Mouse (Mus musculus): Measurements from ENCODE around the gene Plek2.

The Plek2 gene

DNA sequence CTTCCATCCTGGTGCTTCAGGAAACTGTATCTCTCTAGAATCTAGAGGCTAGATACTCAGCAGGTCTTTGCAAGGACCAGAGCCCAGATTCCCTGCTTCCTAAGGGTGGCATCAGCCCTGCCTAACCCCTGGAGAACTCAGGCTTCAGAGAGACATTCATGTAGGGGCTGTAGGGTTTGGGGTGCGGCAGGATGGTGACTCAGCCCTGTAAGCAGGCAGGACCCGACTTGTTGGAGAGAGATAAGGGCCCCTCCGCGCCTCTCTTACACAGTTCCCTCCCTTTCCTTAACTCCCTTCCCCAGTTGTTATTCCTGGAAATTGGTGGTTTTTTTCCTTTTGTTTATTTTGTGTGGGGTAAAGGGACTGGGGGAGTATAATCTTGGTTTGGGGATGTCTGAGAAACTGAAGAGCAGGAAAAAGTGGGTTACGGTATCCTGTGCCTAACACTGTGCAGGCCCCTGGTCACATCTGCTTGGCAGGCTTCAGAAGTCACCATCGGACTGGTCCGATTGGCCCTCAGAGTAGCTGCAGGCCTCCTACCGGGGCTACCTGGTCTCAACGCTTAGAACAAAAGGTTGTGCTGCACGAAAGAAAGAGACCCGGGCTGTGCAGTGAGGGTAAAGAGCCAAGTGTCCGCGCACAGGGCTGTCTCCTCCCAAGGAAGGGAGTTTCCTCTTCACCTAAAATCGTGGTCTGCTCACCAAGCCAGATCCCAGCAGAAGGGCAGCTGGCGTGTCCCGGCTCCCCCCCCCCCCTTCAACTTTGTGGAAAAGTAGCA is 4.1 kb upstream of the Plek2 start:
- DNase-seq (ENCODE audit: low read depth): no peak

DNA sequence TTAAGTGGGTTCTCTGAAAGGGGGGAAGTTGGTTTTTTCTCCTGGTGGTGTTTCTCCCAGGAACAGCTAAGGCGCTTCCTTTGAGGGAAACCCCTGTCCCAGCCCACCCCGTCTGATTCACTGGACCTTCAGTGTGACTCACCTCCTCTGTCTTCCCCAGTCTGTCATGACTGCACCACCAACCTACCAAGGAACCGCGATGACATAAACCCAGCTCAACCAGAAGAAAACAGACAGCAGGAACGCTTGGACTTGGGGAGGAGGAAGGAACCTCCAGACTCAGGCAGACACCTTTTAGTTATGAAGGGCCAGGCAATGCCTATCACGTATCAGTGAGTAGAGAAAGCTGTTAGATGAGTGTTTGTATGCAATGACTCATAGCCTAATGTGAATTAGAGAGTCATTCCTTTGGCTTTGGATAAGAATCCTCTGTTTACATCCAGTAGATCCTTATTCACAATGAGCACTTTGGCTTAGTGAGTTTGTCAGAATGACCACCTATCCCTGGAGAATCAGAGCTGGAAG is 1.4 kb upstream of the Plek2 start:
- no peak for DNase-seq (ENCODE audit: low read depth)

DNA sequence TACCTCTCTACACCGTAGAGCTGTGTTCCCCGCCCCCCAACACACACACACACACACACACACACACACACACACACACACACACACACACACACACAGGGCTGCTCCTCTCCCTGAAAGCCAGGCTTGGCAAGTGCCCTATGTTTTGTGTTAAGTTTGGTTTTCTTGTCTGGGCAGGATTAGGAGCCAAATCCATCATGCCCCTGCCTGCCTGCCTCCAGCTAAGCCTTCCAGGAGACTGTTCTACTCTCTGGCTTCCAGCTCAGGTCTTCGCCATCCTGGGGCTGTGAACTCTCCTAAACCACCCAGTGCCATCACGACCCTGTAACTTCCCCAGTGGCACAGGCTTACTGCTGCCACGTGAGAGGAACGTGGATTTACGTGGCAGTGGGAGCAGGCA is 2.3 kb downstream of the Plek2 start:
- DNase-seq (ENCODE audit: low read depth): no peak

DNA sequence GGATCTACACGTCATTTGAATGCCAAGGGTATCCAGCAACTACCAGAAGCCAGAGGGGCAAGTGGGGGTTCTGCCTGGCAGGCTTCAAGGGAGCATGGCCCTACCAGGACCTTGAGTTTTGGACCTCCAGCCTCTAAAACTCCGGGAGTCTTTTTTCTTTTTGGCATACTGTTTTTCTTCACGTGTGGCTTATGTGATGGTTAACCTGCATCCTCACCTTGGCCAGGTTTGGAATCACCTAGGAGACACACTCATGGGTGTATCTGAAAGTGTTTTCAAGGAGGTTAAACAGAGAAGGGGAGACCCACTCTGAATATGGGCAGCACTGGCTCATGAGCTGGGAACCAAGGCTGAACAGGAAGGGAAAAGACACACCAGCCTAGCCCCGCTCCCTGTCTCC is 3.5 kb downstream of the Plek2 start:
- no peak for DNase-seq (ENCODE audit: low read depth)

DNA sequence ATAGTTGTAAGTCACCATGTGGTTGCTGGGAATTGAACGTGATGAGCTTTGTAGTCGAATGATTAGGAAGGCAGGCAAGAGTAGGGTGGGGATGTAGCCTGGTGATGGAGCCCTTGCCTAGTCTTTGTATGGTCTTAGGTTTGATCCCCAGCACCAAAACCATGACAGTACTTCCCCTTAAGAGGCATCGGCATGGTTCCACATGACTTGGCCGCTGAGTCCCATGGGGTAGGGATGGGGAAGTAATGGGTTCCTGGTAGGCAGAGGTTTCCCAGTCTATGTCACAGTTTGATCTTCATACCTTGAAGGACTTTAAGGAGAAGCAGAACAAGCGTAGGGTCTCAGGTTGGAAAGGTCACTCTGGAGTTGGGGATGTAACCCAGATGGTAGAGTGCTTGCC is 5.3 kb downstream of the Plek2 start:
- no peak for DNase-seq (ENCODE audit: low read depth)

DNA sequence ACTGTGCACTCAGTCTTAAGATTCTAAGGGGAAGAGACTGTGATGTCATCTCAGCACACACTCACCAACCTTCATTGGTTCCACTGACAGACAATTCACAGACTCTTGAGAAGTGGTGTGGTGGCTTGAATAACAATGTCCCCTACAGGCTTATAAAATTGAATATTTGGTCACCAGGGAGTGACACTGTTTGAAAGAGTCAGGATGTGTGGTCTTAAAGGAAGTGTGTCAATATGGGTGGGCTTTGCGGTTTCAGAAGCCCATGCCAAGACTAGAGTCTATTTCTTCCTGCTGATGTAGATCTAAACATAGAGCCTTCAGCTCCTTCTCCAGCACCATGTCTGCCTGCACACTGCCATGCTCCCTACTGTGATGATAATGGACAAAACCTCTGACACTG is 8.9 kb downstream of the Plek2 start:
- no peak for DNase-seq (ENCODE audit: low read depth)

DNA sequence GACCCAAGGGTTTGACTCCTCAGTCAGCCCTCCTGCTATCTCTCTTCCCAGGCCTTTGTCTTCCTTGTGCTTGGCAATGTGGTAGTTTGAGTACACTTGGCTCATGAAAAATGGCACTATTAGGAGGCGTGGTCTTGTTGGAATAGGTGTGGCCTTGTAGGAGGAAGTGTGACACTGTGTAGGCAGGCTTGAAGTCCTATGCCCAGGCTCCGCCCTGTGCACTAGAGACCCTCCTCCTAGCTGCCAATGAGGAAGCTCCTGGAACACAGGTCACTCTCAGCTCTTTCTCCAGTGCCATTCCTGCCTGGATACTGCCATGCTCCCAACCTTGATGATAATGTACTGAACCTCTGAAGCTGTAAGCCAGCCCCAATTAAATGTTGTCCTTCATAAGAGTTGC is 15.6 kb downstream of the Plek2 start:
- no peak for DNase-seq (ENCODE audit: low read depth)

DNA sequence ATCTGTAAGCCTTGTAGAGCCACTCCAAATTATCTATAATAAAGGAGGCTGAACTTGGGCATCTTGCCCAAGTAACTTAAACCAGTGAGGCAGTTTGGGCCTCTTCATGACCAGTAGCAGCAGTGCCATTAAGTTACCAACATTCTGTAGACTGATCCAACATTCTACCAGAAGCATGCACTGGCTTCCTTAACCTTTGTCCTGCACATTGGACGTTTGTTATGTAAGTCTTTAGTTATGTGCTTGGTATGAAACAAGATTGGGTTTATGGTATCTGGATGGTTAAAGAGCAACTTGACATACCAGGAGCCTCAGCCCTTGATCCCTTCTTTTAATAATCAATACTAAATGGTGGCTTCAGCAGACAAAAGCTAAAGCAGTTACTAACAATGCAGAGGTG is 16.7 kb downstream of the Plek2 start:
- no peak for DNase-seq (ENCODE audit: low read depth)

DNA sequence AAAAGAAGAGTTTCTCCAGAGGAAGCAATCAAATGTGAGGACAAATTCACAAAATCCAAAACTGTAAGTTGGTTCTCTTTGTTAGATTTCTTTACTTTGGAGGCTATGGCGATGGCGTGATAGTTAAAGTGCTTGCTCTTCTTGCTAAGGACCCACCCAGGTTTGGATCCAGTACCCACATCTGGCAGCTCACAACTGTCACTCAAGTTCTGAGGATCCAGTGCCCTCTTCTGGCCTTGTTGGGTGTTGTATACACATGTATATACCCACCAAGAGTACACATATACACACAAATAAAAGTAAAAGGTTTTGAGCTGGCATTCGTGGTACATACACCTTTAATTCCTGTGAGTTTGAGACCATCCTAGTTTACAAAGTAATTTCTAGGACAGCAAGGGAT is 32.2 kb downstream of the Plek2 start:
- no peak for DNase-seq (ENCODE audit: low read depth)

DNA sequence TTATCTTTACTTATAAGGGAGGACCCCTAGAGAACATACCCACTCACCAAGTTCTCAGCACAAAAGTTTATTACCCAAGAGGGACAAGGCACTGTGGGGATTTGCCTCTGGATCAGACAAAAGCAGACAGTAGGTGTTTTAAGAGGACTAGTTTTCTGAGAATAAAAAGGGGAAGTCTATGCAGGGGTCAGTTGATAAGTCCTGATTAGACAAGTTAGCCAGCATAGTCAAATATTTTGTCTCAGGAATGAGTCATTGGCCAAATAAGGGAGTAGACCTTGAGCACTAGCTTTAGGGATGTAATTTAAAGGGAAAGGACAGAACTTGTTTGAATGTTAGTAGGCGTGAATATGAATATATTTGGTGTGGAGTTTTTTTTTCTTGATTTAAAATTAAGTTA is 38.6 kb downstream of the Plek2 start:
- DNase-seq (ENCODE audit: low read depth): no peak

DNA sequence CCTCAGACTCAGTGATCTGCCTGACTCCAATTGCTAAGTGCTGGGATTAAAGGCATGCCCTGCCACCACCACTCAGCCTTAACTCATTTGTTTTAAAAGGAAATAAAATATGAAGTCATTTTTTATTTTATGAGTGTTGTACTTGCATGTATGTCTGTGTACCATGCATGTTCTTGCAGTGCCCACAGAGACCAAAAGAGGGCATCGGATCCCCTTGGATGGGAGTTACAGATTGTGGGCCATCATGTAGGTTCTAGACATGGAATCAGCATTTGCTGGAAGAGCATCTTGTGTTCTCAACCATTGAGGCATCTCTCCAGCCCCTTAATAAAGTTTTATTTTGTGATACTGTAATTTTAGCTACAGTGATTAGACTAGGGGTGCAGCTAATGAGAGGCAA is 41.3 kb downstream of the Plek2 start:
- DNase-seq (ENCODE audit: low read depth): peak; percentile 38

DNA sequence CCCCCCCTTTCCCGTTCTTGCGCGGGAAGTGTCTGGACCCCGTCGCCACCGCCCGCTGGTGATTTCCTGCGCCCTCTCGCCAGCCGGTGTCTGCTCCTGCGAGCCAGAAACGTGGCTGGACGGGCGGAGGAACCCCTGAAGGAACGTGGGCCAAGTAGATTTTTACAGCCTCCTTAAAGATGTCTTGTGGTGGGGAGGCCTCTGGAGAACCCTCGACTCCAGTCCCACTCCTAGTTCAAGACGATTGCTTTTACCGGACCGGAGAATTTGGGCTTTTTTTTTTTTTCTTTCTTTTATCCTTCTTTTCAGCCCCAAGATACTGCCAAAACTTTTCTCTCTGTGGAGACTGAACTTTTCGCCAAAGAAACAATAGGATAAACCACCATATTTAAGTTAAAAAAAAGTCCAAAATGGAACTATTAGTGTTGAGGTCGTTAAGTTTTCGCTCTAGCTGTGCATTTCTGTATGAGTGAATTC is 44.5 kb downstream of the Plek2 start:
- no peak for DNase-seq (ENCODE audit: low read depth)

DNA sequence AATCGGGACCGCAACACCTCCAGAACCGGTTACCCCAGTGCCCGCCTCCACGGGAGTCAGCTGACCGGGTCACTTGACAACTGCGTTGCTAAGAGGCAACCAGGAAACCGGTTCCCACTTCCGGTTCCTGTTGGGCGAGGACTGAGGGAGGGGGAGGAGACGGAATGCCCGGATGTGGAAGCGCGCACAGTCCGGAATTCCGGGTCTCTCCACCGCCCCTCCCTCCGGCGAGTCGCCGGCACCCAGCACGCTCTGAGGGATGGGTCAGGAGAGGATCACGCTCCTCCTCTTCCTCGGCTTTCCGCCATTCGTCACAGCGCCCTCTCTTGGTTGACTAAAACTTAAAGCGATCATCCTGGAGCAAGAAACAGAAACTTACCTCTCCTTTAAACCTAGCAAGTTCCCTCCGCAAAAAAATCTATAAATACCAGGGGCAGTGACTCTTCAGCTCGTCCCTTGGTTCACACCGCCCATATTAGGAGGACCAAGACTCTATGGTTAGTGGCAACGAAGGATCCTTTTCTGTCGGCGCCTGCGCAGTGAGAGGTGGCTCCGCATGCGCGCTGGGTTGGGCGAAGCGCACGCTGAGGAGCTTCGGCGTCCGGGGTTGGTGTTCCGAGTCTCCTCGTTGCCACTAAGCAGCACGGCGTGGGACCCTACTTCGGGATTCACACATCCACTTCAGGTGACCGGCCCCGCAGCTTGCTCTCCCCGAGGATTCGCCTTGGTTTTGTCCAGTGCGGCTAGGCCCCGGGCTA is 45.1 kb downstream of the Plek2 start, which contains the start of the genes Atp6v1d and Eif2s1:
Atp6v1d (minus strand) TSS at position 143 of the 758 bp plus-strand sequence.
Eif2s1 (plus strand) TSS at position 324 of the 758 bp plus-strand sequence.
- DNase-seq (ENCODE audit: low read depth): peak; percentile 98

DNA sequence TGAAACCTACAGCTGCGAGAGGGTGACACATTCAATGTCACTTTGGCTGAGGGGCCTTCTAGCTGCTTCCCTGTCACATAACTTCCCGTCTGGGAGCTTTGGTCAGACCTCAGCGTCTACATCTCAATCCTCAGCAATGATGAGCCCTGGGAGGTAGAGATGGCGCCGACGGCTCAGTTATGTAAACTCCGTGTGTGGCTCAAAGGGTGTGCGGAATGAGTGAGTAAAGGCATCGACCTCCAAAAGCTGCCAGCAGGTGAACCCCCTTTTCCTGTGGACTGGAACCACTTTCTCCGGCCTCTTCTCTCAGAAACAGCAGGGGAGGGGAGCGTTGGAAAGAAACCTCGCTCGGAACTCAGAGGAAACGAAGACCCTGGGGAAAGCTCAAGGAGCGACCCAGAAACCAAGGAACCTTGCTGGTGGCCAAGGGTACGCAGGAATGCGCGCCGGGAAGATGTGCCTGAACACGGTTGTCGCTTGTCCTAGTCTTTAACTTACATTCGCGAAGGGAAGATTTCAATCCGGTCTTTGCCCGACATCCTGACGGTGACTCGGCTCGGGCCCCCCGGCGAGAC is 45.8 kb downstream of the Plek2 start:
- no peak for DNase-seq (ENCODE audit: low read depth)

DNA sequence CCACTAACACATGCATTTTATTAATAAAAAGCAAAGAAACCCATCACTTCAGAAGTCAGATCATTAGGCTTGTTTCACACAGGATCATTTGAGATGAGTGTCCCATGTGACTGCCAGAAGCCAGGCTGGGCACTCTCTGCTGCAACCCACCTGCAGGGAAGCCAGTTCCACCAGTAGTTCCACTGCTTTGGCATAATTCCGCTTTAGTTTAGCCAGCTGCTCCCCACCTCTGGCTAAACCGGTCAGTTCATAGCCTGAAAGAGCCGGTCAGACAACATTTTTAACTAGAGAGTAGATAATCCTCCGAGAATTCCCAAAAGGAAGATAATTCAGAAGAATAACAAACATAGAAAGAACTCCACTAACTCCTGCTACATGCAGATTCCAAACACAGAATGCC is 58.5 kb downstream of the Plek2 start:
- DNase-seq (ENCODE audit: low read depth): no peak

DNA sequence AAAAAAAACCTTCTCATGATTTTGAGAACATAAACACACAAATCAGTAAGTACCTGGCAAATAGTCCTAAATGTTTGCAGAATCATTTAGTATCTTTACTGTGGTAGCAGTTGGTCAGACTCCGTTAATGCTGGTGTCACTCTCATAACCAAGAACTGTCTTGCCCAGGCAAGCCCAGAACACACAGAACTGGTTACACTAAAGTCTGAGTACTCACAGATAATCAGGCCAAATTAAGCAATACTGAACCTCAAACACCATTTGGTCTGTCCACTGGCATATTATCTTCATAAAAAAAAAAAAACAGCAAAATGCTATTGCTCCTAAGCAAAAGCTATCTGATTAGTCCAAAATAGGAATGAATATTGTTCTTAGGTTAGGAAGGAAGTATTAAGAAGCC is 64.3 kb downstream of the Plek2 start:
- DNase-seq (ENCODE audit: low read depth): no peak

DNA sequence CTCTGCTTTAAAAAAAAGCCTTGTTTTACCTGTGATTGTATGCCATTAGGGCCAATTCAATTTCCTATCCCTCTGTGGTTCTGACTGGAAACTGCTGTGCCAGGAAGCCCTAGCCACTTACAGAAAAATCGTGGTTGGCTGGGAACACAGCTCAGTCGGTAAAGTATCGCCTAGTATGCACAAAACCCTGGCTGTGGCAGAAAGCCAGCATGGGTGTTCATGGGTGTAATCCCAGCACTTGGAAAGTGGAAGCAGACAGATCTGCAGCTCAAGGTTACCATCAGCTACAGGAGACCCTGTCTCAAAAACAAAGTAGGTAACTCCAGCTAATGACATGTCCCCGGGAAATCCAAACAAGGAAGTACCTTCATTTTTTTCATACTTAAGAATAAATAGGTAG is 66.9 kb downstream of the Plek2 start:
- no peak for DNase-seq (ENCODE audit: low read depth)

All from naive thymus-derived CD4-positive, alpha-beta T cell, adult 2 months (primary cell).